Mouse (Mus musculus): Measurements from ENCODE around the gene Sez6l2.

GRCm38 (mm10) chr7:126928384-126929037 is 21.9 kb upstream of the Sez6l2 start, which contains the start of gene Kctd13:
- TF ChIP-seq POLR2A (IDR thresholded peaks at IDR 0.05; ENCODE audit: insufficient read length, low read depth), result peak; percentile 67
- no peak for TF ChIP-seq USF1 (IDR thresholded peaks at IDR 0.05; ENCODE audit: low read depth)
- peak; percentile 68 for TF ChIP-seq POLR2AphosphoS2 (IDR thresholded peaks at IDR 0.05; ENCODE audit: insufficient read length, low read depth)
